Mouse (Mus musculus): ENCODE results near the gene Clstn2.

Clstn2 gene

GRCm38 (mm10) chr9:97698071-97698470 lies 334.9 kb downstream of the Clstn2 start:
- in situ Hi-C loops (cut with MboI; ENCODE audit: unreplicated experiment in 2 of 2), result no loop called here

- in situ Hi-C loops (cut with MboI; ENCODE audit: unreplicated experiment in 2 of 2), result no loop called here
Observed at GRCm38 (mm10) chr9:97696655-97697235, 336.2 kb downstream of the Clstn2 start.

- in situ Hi-C loops (cut with MboI; ENCODE audit: unreplicated experiment in 2 of 2), result no loop called here
Observed at GRCm38 (mm10) chr9:97695278-97695677, 337.7 kb downstream of the Clstn2 start.

- in situ Hi-C loops (cut with MboI; ENCODE audit: unreplicated experiment in 2 of 2), result no loop called here
Observed at GRCm38 (mm10) chr9:97686826-97687425, 346.1 kb downstream of the Clstn2 start.

- in situ Hi-C loops (cut with MboI; ENCODE audit: unreplicated experiment in 2 of 2), result no loop called here
Observed at GRCm38 (mm10) chr9:97685664-97686063, 347.3 kb downstream of the Clstn2 start.

- in situ Hi-C loops (cut with MboI; ENCODE audit: unreplicated experiment in 2 of 2), result no loop called here
Observed at GRCm38 (mm10) chr9:97679878-97680277, 353.1 kb downstream of the Clstn2 start.

- in situ Hi-C loops (cut with MboI; ENCODE audit: unreplicated experiment in 2 of 2), result no loop called here
Observed at GRCm38 (mm10) chr9:97679106-97679505, 353.9 kb downstream of the Clstn2 start.

- in situ Hi-C loops (cut with MboI; ENCODE audit: unreplicated experiment in 2 of 2), result no loop called here
Observed at GRCm38 (mm10) chr9:97677075-97677474, 355.9 kb downstream of the Clstn2 start.

GRCm38 (mm10) chr9:97672681-97673080 lies 360.3 kb downstream of the Clstn2 start:
- in situ Hi-C loops (cut with MboI; ENCODE audit: unreplicated experiment in 2 of 2), result no loop called here

- in situ Hi-C loops (cut with MboI; ENCODE audit: unreplicated experiment in 2 of 2), result no loop called here
Observed at GRCm38 (mm10) chr9:97672224-97672623, 360.8 kb downstream of the Clstn2 start.

GRCm38 (mm10) chr9:97670666-97671065 lies 362.3 kb downstream of the Clstn2 start:
- in situ Hi-C loops (cut with MboI; ENCODE audit: unreplicated experiment in 2 of 2), result no loop called here

GRCm38 (mm10) chr9:97660989-97661388 lies 372.0 kb downstream of the Clstn2 start:
- in situ Hi-C loops (cut with MboI; ENCODE audit: unreplicated experiment in 2 of 2), result no loop called here

GRCm38 (mm10) chr9:97658736-97659135 lies 374.2 kb downstream of the Clstn2 start:
- in situ Hi-C loops (cut with MboI; ENCODE audit: unreplicated experiment in 2 of 2), result no loop called here

- in situ Hi-C loops (cut with MboI; ENCODE audit: unreplicated experiment in 2 of 2), result no loop called here
Observed at GRCm38 (mm10) chr9:97648409-97648808, 384.6 kb downstream of the Clstn2 start.

GRCm38 (mm10) chr9:97645746-97646145 lies 387.2 kb downstream of the Clstn2 start:
- in situ Hi-C loops (cut with MboI; ENCODE audit: unreplicated experiment in 2 of 2), result no loop called here

GRCm38 (mm10) chr9:97642396-97642795 lies 390.6 kb downstream of the Clstn2 start:
- in situ Hi-C loops (cut with MboI; ENCODE audit: unreplicated experiment in 2 of 2), result no loop called here

- in situ Hi-C loops (cut with MboI; ENCODE audit: unreplicated experiment in 2 of 2), result no loop called here
Observed at GRCm38 (mm10) chr9:97639967-97640549, 392.9 kb downstream of the Clstn2 start.

GRCm38 (mm10) chr9:97638683-97639354 lies 394.2 kb downstream of the Clstn2 start:
- in situ Hi-C loops (cut with MboI; ENCODE audit: unreplicated experiment in 2 of 2), result no loop called here

GRCm38 (mm10) chr9:97635351-97635750 lies 397.6 kb downstream of the Clstn2 start:
- in situ Hi-C loops (cut with MboI; ENCODE audit: unreplicated experiment in 2 of 2), result no loop called here

GRCm38 (mm10) chr9:97634831-97635230 lies 398.1 kb downstream of the Clstn2 start:
- in situ Hi-C loops (cut with MboI; ENCODE audit: unreplicated experiment in 2 of 2), result no loop called here

- in situ Hi-C loops (cut with MboI; ENCODE audit: unreplicated experiment in 2 of 2), result no loop called here
Observed at GRCm38 (mm10) chr9:97629180-97629579, 403.8 kb downstream of the Clstn2 start.
